Mouse (Mus musculus): Measurements from ENCODE around the gene Slc12a8.
"Not testable (repeated sequence)": the region's sequence is repeated elsewhere in the genome, so short reads cannot be mapped to it uniquely, and the experiment has no call there.

The Slc12a8 gene

GRCm38 (mm10) chr16:33516807-33517565 lies at the start of gene Slc12a8:
Slc12a8 (plus strand) TSS chr16:33517328.
- in situ Hi-C loops (cut with MboI, MseI), result no loop called here

GRCm38 (mm10) chr16:33467451-33467850 lies 49.7 kb upstream of the Slc12a8 start:
- in situ Hi-C loops (cut with MboI, MseI), result loop anchor here (25.0 kb wide), 1 partner anchor 1320 kb away; no protein-coding TSS in a partner anchor

DNA sequence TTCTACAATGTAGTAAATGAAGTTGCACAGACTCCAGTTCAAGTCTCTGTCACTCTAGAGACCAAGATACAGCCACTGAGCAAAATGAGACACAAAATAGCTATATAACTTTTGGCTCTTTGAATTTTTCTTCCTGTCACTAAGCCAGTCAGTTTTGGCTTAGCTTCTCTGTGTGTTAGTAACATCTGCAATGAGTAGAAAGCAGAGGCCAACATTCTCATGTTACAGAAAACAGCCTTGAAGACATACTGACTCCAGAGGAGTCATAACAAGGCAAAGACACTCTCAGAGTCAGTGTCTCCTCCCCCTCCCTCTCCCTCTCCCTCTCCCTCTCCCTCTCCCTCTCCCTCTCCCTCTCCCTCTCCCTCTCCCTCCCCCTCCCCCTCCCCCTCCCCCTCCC lies 47.2 kb upstream of the Slc12a8 start:
- in situ Hi-C loops (cut with MboI, MseI), result loop anchor here (25.0 kb wide), 1 partner anchor 1317 kb away; no protein-coding TSS in a partner anchor

DNA sequence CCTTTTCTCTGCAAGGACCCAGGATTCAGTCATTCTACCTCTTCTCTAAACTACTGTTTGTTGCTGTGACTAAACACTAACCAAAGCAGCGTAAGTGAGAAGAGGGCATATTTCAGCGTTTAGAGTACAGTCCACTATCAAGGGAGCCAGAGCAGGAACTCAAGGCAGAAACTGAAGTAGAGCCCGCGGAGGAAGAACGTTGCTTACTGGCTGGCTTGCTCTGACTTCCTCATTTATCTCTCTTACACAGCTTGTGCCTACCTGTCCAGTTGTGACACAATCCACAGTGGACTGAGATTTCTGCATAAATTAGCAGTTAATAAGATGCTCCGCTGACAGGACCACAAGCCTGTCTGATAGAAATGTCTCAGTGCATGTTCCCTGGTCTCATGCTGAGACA lies 42.7 kb upstream of the Slc12a8 start:
- in situ Hi-C loops (cut with MboI, MseI), result loop anchor here (25.0 kb wide), 1 partner anchor 1313 kb away; no protein-coding TSS in a partner anchor

DNA sequence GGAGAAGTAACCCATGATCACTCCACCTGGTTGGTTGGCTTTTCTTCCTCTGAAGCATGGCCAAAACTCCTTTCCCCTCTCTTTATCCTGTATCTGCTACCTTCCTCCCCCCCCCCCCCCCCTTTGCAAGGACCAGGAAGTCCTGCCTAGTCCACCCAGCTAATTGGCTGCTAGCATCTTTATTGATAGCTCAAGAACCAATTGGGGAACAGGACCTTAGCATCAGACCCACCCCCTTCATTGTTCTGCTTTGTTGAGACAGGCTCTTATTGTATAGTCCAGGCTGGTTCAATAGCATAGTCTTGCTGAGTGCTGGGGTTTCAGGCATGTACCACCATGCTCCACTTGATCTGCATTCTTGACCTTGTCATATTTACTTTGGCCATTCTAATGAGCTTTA lies 37.2 kb upstream of the Slc12a8 start:
- in situ Hi-C loops (cut with MboI, MseI), result loop anchor here (5.0 kb wide), 1 partner anchor 57 kb away; no protein-coding TSS in a partner anchor

- in situ Hi-C loops (cut with MboI, MseI), result loop anchor here (5.0 kb wide), 1 partner anchor 56 kb away; no protein-coding TSS in a partner anchor
Measured at GRCm38 (mm10) chr16:33481148-33481547, 36.0 kb upstream of the Slc12a8 start.

DNA sequence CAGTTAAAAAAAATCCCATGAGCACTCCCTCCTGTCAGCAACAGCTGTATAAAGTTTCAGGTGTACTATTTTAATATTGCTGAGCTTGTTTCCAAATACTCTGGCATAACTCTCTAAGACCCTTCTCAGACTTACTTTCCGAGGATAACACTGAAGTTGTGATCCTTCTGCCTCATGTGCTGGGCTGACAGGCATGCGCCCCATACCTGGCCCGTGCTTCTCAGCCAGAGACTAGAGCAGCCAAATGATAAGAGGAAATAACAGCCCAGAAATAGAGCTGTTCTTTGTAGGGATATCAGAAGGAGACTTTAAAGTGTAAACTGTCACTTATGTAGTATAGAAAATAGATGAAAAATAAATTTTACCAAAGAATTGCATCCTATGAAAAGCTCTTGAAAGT lies 34.8 kb upstream of the Slc12a8 start:
- in situ Hi-C loops (cut with MboI, MseI), result loop anchor here (5.0 kb wide), 1 partner anchor 55 kb away; no protein-coding TSS in a partner anchor

DNA sequence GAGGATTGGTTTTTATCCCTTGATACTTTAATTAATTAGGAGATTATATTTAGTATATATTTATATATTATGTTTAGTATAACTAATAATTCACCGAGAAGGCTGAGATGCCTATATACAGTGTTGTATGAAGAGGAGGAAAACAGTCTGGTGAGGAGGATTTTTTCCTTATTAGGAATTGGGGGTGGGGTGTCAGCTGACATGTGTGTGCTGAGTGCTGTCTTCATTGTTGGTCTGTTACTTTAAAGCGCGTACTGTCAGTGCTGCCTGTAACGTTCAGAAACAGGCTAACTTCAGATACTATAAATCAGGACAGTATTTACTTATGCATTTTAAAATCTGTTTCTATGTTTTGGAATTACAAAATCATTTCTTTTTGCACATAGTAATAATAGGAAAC lies 29.4 kb upstream of the Slc12a8 start:
- in situ Hi-C loops (cut with MboI, MseI), result no loop called here

GRCm38 (mm10) chr16:33494374-33494773 lies 22.8 kb upstream of the Slc12a8 start:
- in situ Hi-C loops (cut with MboI, MseI), result no loop called here

GRCm38 (mm10) chr16:33508082-33508481 lies 9.0 kb upstream of the Slc12a8 start:
- in situ Hi-C loops (cut with MboI, MseI), result no loop called here

GRCm38 (mm10) chr16:33509231-33509630 lies 7.9 kb upstream of the Slc12a8 start:
- in situ Hi-C loops (cut with MboI, MseI), result not testable (repeated sequence)

- in situ Hi-C loops (cut with MboI, MseI), result not testable (repeated sequence)
Measured at GRCm38 (mm10) chr16:33510856-33511255, 6.3 kb upstream of the Slc12a8 start.

DNA sequence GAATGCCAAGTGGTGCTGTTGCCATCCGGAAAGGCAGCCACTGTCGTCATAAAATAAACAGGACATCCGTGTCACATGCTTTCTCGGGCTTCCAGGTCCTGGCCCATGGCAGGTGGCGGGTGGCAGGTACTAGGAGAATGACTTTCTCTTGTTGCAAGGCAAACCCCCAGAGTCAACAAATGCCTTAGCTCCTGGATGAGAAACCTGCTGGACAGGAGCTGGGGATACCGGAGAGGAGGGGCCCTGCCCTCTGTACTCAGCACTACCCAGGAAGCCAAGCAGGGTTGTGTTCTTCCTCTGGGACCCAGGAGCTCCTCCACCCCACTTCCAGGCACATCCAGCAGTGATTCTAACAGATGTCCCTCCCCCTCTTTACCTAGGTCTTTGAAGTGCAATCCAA lies 4.6 kb upstream of the Slc12a8 start:
- in situ Hi-C loops (cut with MboI, MseI), result no loop called here

DNA sequence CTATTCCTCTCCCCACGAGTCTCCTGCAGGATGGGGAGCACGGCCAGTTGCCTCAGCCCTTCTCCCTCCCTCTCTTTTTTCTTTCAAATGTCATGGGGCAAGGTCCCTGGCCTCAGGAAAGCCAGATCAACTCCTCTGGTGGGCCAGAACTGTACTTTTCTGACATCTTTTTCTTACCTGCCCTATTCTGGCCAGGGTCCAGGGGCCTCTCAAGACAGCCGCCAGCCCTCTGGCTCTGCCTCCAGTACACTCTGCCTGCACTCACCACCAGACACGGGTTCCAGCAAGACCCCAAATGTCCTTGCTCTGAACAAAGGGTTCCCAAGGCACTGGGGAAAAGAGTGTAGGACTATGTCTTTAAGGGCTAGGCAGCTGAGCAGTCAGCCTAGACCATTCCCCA lies 499 bp downstream of the Slc12a8 start:
- in situ Hi-C loops (cut with MboI, MseI), result no loop called here

DNA sequence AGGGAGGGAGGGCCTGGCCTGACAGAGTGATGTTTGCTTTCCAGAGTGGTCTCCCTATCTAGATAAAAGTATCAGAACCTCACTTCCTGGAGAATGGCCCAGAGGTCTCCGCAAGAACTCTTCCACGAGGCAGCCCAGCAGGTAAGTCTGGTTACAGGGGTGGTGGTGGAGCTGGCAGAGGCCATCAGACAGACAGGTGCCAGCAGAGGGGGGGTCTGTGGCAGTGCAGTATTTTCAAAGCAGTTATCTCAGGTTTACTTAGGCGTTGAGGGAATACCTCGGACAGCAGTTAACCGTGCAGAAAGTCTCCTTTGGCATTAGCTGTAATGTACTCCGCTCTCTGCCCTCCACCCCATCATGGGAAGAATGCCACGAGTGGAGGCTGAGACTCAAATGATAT lies 1.1 kb downstream of the Slc12a8 start:
- in situ Hi-C loops (cut with MboI, MseI), result no loop called here

DNA sequence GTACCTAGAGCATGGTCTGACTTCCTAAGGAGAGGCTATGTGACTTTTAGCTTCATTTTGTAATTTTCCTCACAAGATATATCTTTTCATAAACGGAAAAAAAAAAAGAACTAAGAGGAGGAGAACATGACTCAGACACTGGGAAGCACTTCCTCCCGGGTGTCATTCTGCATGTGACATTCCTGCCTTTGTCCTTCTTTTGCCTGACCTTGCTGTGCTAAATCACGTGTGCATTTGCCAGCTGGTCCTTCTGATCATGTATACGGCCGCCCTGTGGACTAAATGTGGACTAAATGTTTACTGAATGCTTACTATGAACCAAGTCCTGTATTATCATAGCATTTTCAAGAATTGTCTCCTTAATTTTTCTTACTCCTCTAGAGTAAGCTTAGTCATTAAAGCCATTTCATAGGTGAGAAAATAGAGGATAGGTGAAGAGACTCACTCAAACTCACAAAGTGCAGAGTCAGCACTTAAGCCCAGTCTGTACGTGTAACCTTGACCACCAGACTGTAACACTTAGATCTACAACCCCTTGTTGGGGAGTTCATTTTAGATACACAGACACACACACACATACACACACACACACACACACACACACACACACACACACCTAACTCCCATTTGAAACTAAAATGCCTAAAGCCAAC lies 2.9 kb downstream of the Slc12a8 start:
- in situ Hi-C loops (cut with MboI, MseI), result no loop called here

GRCm38 (mm10) chr16:33522516-33522915 lies 5.4 kb downstream of the Slc12a8 start:
- in situ Hi-C loops (cut with MboI, MseI), result no loop called here

- in situ Hi-C loops (cut with MboI, MseI), result no loop called here
Measured at GRCm38 (mm10) chr16:33523571-33523970, 6.4 kb downstream of the Slc12a8 start.

- in situ Hi-C loops (cut with MboI, MseI), result no loop called here
Measured at GRCm38 (mm10) chr16:33529502-33530454, 12.7 kb downstream of the Slc12a8 start.

DNA sequence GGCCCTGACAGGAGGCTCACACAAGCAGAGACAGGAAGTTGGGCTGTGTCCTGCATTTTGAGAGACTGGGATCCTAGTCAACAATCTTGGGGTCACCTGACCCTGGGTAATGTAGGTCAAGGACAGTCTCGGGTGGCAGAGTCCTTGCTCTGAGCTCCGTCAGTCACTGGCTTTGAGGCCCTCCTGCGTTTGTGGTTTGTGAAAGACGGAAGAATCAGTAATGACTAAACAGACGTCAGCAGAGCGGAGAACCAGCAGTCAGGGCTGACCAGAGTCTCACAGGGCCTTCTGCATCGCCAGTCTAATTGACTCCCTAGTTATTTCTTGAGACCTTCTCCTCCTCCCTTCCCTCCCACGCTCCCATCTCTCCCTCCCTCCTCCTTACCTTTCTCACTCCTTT lies 14.1 kb downstream of the Slc12a8 start:
- in situ Hi-C loops (cut with MboI, MseI), result no loop called here

DNA sequence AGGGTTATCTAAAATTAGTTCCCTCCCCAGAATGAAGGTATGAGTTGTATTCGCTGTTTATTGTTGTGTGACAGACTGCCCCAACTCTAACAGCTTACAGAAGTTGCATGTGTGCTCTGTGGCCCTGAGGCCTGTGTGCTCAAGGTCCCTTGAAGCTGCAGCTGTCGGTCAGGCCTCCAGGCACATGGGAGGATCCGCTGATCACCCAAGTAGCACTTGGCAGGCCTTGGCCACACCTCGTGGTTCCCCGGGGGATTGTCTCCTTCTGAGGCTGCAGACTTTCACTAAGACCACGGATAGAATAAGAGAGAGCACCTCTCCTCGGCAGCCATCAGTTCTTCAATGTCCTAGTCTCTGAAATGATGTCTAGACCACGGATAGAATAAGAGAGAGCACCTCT lies 19.3 kb downstream of the Slc12a8 start:
- in situ Hi-C loops (cut with MboI, MseI), result loop anchor here (5.0 kb wide), 1 partner anchor 54 kb away; no protein-coding TSS in a partner anchor
